Mouse (Mus musculus): Measurements from ENCODE around the gene Spata7. TPM values are rescaled to one million over a fixed set of nuclear protein-coding genes. Genes with fewer than 3 reads are reported as not detected.

Spata7 gene
- polyA plus RNA-seq, 1 experiment, result 1.9 TPM

GRCm38 (mm10) chr12:98669864-98670263 lies 41.9 kb downstream of the Spata7 start:
- Histone ChIP-seq H3K36me3 (ENCODE audit: control insufficient read depth, insufficient read depth, low read length) (no peaks in the 10 kb centered on the region), H3K4me1 (replicated peaks; ENCODE audit: control insufficient read depth, insufficient read depth, low read length) (no peaks in the 10 kb centered on the region), H3K4me3 (ENCODE audit: control insufficient read depth, insufficient read depth, low read length) (no peak overlapping the region), H3K27me3 (ENCODE audit: control insufficient read depth, insufficient read depth, low read length) (no peaks in the 10 kb centered on the region), H3K27ac (ENCODE audit: control insufficient read depth, insufficient read depth, low read length) (no peak overlapping the region)
- DNase-seq, result no peak
- 85% methylated on average over 5 of the region's 5 CpGs for WGBS
- no peak for TF ChIP-seq POLR2A (IDR thresholded peaks at IDR 0.05; ENCODE audit: control insufficient read depth, extremely low read depth, insufficient read depth, low read length, poor library complexity)
- TF ChIP-seq CTCF (IDR thresholded peaks at IDR 0.05; ENCODE audit: borderline replicate concordance, control insufficient read depth, extremely low read depth, insufficient read depth, low read length, poor library complexity), result no peak

GRCm38 (mm10) chr12:98670429-98670828 lies 42.5 kb downstream of the Spata7 start:
- H3K4me3 ChIP-seq (ENCODE audit: control insufficient read depth, insufficient read depth, low read length), result no peak overlapping the region
- no peak overlapping the region for H3K27ac ChIP-seq (ENCODE audit: control insufficient read depth, insufficient read depth, low read length)
- no peaks in the 10 kb centered on the region for H3K4me1 ChIP-seq (replicated peaks; ENCODE audit: control insufficient read depth, insufficient read depth, low read length)
- H3K27me3 ChIP-seq (ENCODE audit: control insufficient read depth, insufficient read depth, low read length), result no peaks in the 10 kb centered on the region
- 69% methylated on average over 4 of the region's 4 CpGs for WGBS
- H3K36me3 ChIP-seq (ENCODE audit: control insufficient read depth, insufficient read depth, low read length), result no peaks in the 10 kb centered on the region
- DNase-seq, result no peak
- TF ChIP-seq POLR2A (IDR thresholded peaks at IDR 0.05; ENCODE audit: control insufficient read depth, extremely low read depth, insufficient read depth, low read length, poor library complexity) (no peak), CTCF (IDR thresholded peaks at IDR 0.05; ENCODE audit: borderline replicate concordance, control insufficient read depth, extremely low read depth, insufficient read depth, low read length, poor library complexity) (no peak)

DNA sequence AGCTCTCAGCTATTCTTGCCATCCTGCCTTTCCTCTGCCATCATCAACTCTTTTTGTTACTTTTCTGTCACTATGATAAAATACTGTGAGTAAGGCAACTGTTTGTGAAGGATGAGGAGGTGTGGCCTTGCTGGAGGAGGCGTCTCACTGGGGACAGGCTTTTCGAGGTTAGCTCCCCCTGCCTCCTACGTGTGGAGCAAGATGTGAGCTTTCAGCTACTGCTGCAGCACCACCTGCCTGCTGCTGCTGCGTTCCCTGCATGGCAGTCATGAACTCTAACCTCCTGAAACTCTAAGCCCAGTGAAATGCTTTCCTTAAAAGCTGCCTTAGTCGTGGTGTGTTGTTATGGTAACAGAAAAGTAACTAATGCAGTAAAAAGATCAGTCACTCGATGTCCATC lies 45.9 kb downstream of the Spata7 start:
- 60% methylated on average over 6 of the region's 6 CpGs for WGBS
- Histone ChIP-seq H3K36me3 (ENCODE audit: control insufficient read depth, insufficient read depth, low read length) (no peaks in the 10 kb centered on the region), H3K4me1 (replicated peaks; ENCODE audit: control insufficient read depth, insufficient read depth, low read length) (peaks cover 8% of the 10 kb centered on the region), H3K27ac (ENCODE audit: control insufficient read depth, insufficient read depth, low read length) (no peak overlapping the region), H3K4me3 (ENCODE audit: control insufficient read depth, insufficient read depth, low read length) (no peak overlapping the region), H3K27me3 (ENCODE audit: control insufficient read depth, insufficient read depth, low read length) (no peaks in the 10 kb centered on the region)
- DNase-seq, result no peak
- TF ChIP-seq CTCF (IDR thresholded peaks at IDR 0.05; ENCODE audit: borderline replicate concordance, control insufficient read depth, extremely low read depth, insufficient read depth, low read length, poor library complexity) (no peak), POLR2A (IDR thresholded peaks at IDR 0.05; ENCODE audit: control insufficient read depth, extremely low read depth, insufficient read depth, low read length, poor library complexity) (no peak)

DNA sequence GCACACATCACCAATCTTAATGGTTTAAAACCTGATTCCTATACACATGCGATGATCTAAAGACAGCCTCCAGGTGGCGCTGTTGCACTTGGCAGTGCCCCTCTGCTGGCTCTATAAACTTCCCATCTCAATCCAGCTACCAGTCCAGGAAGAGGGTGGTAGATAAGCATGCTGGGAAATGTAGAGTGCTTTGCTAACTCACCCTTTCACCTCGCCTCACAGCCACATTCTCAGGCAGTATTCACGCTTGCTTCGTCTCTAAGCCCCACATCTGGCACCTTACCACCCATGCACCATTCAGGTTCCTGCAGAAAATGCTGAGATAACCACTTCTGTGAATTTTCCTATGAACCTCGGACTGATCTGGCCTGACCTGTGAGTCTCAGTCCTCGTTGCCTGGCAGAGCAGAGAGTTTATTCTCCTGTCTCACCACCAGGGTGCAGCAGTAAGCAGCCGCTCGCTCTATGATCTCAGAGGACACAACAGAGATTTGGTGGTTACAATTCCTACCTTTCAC lies 46.7 kb downstream of the Spata7 start:
- Histone ChIP-seq H3K27me3 (ENCODE audit: control insufficient read depth, insufficient read depth, low read length) (no peaks in the 10 kb centered on the region), H3K4me3 (ENCODE audit: control insufficient read depth, insufficient read depth, low read length) (peak overlapping the region; percentile 35), H3K27ac (ENCODE audit: control insufficient read depth, insufficient read depth, low read length) (no peak overlapping the region), H3K4me1 (replicated peaks; ENCODE audit: control insufficient read depth, insufficient read depth, low read length) (peaks cover 8% of the 10 kb centered on the region), H3K36me3 (ENCODE audit: control insufficient read depth, insufficient read depth, low read length) (no peaks in the 10 kb centered on the region)
- TF ChIP-seq CTCF (IDR thresholded peaks at IDR 0.05; ENCODE audit: borderline replicate concordance, control insufficient read depth, extremely low read depth, insufficient read depth, low read length, poor library complexity) (peak; percentile 64; the same call in 1 of the 2 replicates), POLR2A (IDR thresholded peaks at IDR 0.05; ENCODE audit: control insufficient read depth, extremely low read depth, insufficient read depth, low read length, poor library complexity) (no peak)
- 3% methylated on average over 9 of the region's 9 CpGs for WGBS
- DNase-seq, result peak; percentile 75

DNA sequence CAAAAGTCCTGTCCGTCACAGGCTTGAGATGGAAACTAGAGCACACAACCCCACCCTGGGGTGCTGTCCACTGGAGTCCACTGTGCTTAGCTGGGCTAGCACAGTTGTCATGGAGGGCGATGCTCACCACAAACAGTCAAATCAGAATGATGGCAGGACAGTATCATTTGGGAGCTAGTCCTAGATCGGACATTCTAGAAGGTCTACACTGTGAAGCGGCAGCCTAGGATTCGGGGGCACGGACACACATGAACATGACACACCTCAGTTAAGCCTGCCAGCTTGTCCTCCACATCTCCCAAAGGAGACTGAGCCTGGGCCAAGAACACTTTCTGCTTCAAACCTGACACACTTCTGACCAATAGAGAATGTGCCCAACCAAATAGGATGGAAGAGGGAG lies 48.9 kb downstream of the Spata7 start:
- H3K36me3 ChIP-seq (ENCODE audit: control insufficient read depth, insufficient read depth, low read length), result no peaks in the 10 kb centered on the region
- no peak overlapping the region for H3K4me3 ChIP-seq (ENCODE audit: control insufficient read depth, insufficient read depth, low read length)
- peaks cover 8% of the 10 kb centered on the region for H3K4me1 ChIP-seq (replicated peaks; ENCODE audit: control insufficient read depth, insufficient read depth, low read length)
- no peak for TF ChIP-seq POLR2A (IDR thresholded peaks at IDR 0.05; ENCODE audit: control insufficient read depth, extremely low read depth, insufficient read depth, low read length, poor library complexity)
- TF ChIP-seq CTCF (IDR thresholded peaks at IDR 0.05; ENCODE audit: borderline replicate concordance, control insufficient read depth, extremely low read depth, insufficient read depth, low read length, poor library complexity), result no peak
- no peak overlapping the region for H3K27ac ChIP-seq (ENCODE audit: control insufficient read depth, insufficient read depth, low read length)
- 90% methylated on average over 6 of the region's 6 CpGs for WGBS
- no peaks in the 10 kb centered on the region for H3K27me3 ChIP-seq (ENCODE audit: control insufficient read depth, insufficient read depth, low read length)
- no peak for DNase-seq

DNA sequence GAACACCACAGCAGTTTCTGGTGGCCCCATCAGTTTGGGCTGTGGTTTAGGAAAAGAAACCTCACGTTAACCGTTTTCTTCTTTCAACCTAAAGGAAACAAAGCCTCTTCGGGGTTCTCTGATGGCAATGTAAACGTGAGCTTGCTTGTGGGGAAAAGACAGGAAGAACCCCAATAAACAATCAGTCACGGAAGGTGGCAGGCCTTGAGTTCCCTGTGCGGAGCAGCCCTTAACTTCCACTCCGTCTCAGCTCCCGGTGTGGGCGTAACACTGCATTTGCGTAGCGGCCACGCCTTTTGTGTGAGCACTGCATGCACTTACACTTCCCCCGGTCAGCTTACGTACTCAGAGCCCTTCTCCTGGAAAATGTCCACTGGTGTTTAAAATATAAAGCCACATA lies 49.4 kb downstream of the Spata7 start:
- no peak for TF ChIP-seq CTCF (IDR thresholded peaks at IDR 0.05; ENCODE audit: borderline replicate concordance, control insufficient read depth, extremely low read depth, insufficient read depth, low read length, poor library complexity)
- no peak for TF ChIP-seq POLR2A (IDR thresholded peaks at IDR 0.05; ENCODE audit: control insufficient read depth, extremely low read depth, insufficient read depth, low read length, poor library complexity)
- no peak overlapping the region for H3K4me3 ChIP-seq (ENCODE audit: control insufficient read depth, insufficient read depth, low read length)
- DNase-seq, result peak; percentile 48
- no peaks in the 10 kb centered on the region for H3K27me3 ChIP-seq (ENCODE audit: control insufficient read depth, insufficient read depth, low read length)
- H3K27ac ChIP-seq (ENCODE audit: control insufficient read depth, insufficient read depth, low read length), result no peak overlapping the region
- 4% methylated on average over 14 of the region's 14 CpGs for WGBS
- H3K4me1 ChIP-seq (replicated peaks; ENCODE audit: control insufficient read depth, insufficient read depth, low read length), result peaks cover 8% of the 10 kb centered on the region
- H3K36me3 ChIP-seq (ENCODE audit: control insufficient read depth, insufficient read depth, low read length), result no peaks in the 10 kb centered on the region

DNA sequence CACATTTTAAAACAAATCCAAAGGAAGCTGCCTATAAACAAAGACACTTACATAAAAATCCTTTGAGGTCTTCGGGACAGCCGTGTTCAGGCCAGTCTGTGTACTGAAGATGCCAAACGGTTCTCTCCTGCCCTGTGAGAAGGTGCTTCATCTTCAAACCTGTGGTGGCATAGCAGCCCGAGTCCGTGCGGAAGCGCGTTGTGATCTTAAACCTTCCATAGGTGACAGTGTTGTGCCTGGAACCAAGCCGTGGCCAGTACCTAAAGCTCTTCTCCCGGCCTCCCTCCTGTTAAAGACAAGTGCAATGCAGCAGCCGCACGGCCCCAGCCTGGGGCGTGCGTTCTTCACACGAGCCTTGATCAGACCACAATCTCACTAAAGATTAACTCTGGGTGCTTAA lies 51.9 kb downstream of the Spata7 start:
- no peak for DNase-seq
- no peak for TF ChIP-seq POLR2A (IDR thresholded peaks at IDR 0.05; ENCODE audit: control insufficient read depth, extremely low read depth, insufficient read depth, low read length, poor library complexity)
- TF ChIP-seq CTCF (IDR thresholded peaks at IDR 0.05; ENCODE audit: borderline replicate concordance, control insufficient read depth, extremely low read depth, insufficient read depth, low read length, poor library complexity), result no peak
- Histone ChIP-seq H3K4me3 (ENCODE audit: control insufficient read depth, insufficient read depth, low read length) (no peak overlapping the region), H3K27me3 (ENCODE audit: control insufficient read depth, insufficient read depth, low read length) (no peaks in the 10 kb centered on the region), H3K4me1 (replicated peaks; ENCODE audit: control insufficient read depth, insufficient read depth, low read length) (peaks cover 8% of the 10 kb centered on the region), H3K27ac (ENCODE audit: control insufficient read depth, insufficient read depth, low read length) (no peak overlapping the region), H3K36me3 (ENCODE audit: control insufficient read depth, insufficient read depth, low read length) (no peaks in the 10 kb centered on the region)
- 95% methylated on average over 15 of the region's 15 CpGs for WGBS

Measured in thymus, adult 2 months (tissue).